Mouse (Mus musculus): Measurements from ENCODE around the gene Soat2. TPM values are rescaled to one million over a fixed set of nuclear protein-coding genes. Genes with fewer than 3 reads are reported as not detected.
"Not testable (repeated sequence)": the region's sequence is repeated elsewhere in the genome, so short reads cannot be mapped to it uniquely, and the experiment has no call there.

The Soat2 gene
- total RNA-seq, 1 experiment from 2014 or later = 6.3 TPM

GRCm38 (mm10) chr15:102144726-102145125, 5.6 kb upstream of the Soat2 start:
- ATAC-seq (replicated peaks; ENCODE audit: low read depth, poor library complexity, severe bottlenecking) = no peak

GRCm38 (mm10) chr15:102145330-102145729, 5.0 kb upstream of the Soat2 start:
- ATAC-seq (replicated peaks; ENCODE audit: low read depth, poor library complexity, severe bottlenecking) = no peak

DNA sequence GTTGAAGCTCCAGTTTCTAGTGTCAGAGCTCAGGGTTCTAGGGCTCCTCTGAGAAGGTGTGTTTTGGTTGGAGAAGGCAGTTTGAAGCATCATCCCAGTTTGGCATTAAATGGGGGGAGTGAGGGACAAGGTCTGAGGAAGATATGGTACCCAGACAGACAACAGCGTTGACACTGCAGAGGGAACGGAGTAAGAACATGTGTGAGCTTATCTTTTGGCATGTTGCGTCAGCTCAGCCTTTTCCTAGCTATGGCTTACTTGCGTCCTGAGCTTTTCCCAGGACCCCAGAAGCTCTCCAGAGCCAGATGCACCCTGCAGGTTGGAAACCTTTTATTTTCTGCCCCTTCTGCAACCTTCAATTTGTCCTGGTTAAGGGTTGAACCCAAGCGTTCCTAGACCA, 4.2 kb upstream of the Soat2 start:
- no peak for ATAC-seq (replicated peaks; ENCODE audit: low read depth, poor library complexity, severe bottlenecking)

GRCm38 (mm10) chr15:102146882-102147281, 3.4 kb upstream of the Soat2 start:
- peak; percentile 36; the same call in 1 of the 2 replicates for ATAC-seq (replicated peaks; ENCODE audit: low read depth, poor library complexity, severe bottlenecking)

DNA sequence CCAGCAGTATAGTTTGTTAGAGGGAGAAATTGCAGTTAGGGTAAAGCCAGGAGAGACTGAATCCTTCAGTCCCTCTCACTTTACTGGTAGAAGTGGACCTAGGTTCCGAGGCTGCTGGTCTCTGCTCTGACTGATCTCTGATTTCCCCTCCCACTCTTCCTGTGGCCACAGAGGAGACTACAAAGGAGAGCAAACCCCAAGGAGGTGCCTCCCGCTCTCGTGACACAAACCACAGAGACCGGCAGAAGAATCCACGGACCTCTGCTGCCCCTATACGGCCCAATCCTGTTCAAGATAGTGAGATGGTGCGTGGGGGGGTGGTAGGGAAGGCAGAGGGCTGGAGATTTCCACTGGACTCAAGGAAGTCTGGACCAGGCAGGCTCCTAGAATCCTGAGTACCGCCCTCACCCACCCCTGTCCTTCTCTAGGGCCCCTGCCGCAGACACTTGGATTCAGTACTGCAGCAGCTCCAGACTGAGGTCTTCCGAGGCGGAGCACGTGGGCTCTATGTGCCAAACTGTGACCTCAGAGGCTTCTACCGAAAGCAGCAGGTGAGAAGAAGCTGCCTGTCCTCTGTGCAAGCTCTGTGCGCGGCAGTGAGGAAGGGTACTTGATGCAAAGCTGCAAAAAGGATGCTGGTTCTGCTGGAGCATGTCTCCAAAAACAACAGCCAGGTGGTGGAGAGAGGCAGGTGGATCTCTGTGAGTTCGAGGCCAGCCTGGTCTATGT, 2.5 kb upstream of the Soat2 start:
- 0 out of 2 replicates have a peak, but pooled peaks have one; percentile 13 for ATAC-seq (replicated peaks; ENCODE audit: low read depth, poor library complexity, severe bottlenecking)

DNA sequence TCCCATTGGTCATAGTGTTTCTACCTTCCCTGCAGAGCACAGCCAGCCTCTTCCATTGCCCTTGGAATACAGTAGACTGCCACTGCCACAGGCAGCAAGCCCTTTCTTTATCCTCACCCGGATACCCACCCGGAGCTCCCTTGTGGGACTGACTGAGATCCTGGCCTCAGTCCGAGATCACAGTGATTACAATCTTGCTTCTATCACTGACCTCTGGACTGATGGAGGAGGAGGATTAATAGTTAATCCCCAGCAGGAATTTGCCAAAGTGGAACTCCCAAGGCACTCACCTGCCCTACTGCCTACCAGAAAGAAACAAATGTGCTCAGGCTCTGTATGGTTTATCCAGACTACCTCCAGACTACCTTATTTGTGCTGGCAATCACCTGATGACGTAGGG, 765 bp upstream of the Soat2 start:
- ATAC-seq (replicated peaks; ENCODE audit: low read depth, poor library complexity, severe bottlenecking) = no peak

- ATAC-seq (replicated peaks; ENCODE audit: low read depth, poor library complexity, severe bottlenecking) = no peak
Observed at GRCm38 (mm10) chr15:102152646-102153045, 2.3 kb downstream of the Soat2 start.

- ATAC-seq (replicated peaks; ENCODE audit: low read depth, poor library complexity, severe bottlenecking) = not testable (repeated sequence)
Observed at GRCm38 (mm10) chr15:102155006-102155405, 4.7 kb downstream of the Soat2 start.

DNA sequence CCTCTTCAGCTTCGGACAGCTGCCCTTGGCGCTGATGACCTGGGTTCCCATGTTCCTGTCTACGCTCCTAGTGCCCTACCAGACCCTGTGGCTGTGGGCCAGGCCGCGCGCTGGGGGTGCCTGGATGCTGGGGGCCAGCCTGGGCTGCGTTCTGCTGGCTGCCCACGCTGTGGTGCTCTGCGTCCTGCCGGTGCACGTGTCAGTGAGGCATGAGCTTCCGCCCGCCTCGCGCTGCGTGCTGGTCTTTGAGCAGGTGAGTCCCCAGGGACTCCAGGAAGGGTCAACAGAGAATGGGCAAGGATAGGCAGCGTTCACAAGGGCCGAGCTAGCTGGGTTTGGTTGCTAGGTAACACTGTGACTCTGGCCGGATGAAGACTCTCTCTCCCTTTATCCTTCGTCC, 6.5 kb downstream of the Soat2 start:
- no peak for ATAC-seq (replicated peaks; ENCODE audit: low read depth, poor library complexity, severe bottlenecking)

DNA sequence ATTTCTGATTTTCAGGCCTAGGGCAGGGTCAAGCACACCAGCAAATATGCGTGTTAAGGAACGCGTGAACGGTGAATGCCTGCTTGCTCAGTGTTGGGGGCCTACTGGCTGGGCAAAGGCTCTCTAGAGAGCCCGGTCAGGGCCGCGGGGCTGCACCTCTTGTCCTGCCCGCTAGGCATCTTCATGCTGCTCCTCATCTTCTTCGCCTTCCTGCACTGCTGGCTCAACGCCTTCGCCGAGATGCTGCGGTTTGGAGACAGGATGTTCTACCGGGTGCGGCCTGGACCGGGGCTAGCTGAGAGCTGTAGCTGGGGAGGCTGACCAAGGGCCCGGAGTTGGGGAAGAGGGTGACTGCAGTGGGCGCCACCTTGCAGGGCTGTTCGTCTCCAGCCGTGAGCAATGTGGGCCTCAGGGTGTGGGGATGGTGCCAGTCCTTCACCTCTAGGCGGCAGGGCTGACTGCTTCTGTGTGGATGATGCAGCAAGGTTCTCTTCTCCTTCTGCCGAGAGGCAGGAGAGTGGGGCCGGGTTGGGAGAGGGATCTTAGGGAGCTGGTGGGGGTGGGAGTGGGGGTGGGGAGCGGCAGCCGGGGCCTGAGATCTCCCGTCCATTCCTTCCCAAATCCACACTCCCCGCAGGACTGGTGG, 10.2 kb downstream of the Soat2 start:
- ATAC-seq (replicated peaks; ENCODE audit: low read depth, poor library complexity, severe bottlenecking) = peak; percentile 36; the same call in 1 of the 2 replicates

- ATAC-seq (replicated peaks; ENCODE audit: low read depth, poor library complexity, severe bottlenecking) = no peak
Observed at GRCm38 (mm10) chr15:102163900-102164693, 13.8 kb downstream of the Soat2 start.

- ATAC-seq (replicated peaks; ENCODE audit: low read depth, poor library complexity, severe bottlenecking) = peak; percentile 73
Observed at GRCm38 (mm10) chr15:102165468-102166100, 15.3 kb downstream of the Soat2 start.

- no peak for ATAC-seq (replicated peaks; ENCODE audit: low read depth, poor library complexity, severe bottlenecking)
Observed at GRCm38 (mm10) chr15:102167620-102168021, 17.3 kb downstream of the Soat2 start.

DNA sequence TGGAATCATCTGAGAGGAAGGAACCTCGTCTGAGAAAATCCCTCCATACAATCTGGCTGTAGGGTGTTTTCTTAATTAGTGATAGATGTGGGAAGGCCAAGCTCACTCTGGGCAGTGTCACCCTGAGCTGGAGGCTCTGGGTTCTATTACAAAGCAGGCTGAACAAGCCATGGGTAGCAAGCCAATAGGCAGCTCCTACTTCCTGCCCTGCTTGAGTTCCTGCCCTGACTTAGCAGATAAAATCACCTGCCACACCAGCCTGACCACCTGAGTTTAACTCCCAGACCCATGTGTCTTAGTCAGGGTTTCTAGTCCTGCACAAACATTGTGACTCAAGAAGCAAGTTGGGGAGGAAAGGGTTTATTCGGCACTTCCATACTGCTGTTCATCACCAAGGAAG, 18.7 kb downstream of the Soat2 start:
- ATAC-seq (replicated peaks; ENCODE audit: low read depth, poor library complexity, severe bottlenecking) = no peak

DNA sequence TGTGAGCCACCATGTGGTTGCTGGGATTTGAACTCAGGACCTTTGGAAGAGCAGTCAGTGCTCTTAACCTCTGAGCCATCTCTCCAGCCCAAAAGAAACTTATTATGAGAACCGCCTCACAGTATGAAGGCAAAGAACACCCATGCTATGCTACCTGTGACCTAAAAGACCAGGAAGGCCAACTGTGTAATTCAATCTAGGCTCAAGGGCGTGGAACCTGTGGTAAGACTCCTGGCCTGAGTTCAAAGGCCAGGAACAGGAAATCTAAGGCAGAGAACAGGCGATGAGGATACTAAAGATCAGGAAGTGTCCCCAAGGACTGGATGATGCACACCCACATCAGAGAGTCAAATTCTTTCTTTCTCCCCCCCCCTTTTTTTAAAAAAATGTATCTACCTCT, 23.3 kb downstream of the Soat2 start:
- no peak for ATAC-seq (replicated peaks; ENCODE audit: low read depth, poor library complexity, severe bottlenecking)

DNA sequence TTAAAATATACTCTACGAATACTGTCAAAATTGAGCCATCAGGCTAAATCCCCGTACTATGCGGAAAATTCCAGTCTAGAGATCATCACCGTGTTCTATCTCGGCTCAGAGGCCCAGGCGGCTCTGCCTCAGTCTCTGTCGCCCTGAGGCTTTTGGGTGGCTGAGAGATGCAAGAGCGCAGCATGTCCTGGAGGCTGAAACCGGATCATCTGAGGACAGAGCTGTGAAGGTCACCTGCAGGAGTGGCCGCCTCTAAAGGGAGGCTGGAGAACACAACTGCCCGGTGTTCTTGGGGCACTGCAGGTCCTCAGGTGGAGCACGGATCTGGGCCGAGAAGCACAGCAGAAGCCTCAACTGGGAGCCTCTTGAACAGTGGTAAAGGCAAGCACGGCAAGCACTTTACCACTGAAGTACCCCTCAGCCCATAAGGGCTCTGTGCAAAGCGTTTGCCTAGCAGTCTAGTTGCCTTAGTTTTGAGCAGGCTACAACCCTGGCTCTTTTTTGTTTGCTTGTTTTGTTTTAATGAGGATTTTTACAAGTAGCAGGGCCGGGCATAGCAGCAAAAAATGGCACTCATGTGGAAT, 25.5 kb downstream of the Soat2 start:
- no peak for ATAC-seq (replicated peaks; ENCODE audit: low read depth, poor library complexity, severe bottlenecking)

DNA sequence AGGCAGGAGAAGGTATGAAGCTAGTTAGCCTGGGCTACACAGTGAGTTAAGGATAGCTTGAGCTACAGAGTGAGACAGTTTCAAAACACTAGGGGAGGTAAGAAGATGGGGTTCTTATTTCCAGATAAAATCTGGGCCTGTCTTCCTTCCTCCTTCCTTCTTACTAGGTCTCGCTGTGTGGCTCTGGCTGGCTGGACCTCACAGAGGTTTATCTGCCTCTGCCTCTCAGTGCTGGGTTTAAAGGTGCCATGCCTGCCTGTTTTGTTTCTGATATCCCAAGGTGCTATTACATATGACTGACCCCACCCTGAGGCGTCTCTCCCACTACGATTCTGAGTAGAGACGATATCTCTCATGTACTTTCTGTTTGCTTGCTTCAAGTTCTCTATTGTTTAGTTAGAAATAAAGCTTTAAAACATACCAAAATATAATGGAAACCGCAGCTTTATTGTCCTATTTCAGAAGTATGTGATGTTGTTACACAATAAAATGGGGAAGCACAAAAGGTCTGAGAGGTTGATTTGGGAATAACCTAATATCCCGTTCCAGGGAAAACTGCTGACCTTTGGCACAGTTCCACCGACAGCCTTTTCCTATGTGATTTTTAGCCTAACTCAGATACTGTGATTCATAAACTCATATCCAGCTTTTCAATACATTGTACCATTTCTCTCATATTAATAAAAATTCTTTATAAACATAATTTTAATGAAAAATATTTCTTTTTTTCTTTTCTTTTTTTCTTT, 26.4 kb downstream of the Soat2 start:
- ATAC-seq (replicated peaks; ENCODE audit: low read depth, poor library complexity, severe bottlenecking) = 0 out of 2 replicates have a peak, but pooled peaks have one; percentile 39

GRCm38 (mm10) chr15:102177417-102177816, 27.1 kb downstream of the Soat2 start:
- ATAC-seq (replicated peaks; ENCODE audit: low read depth, poor library complexity, severe bottlenecking) = no peak

- ATAC-seq (replicated peaks; ENCODE audit: low read depth, poor library complexity, severe bottlenecking) = peak; percentile 77
Observed at GRCm38 (mm10) chr15:102178279-102178678, 28.0 kb downstream of the Soat2 start.
